Mouse (Mus musculus) midbrain, postnatal 0 days (tissue): ENCODE measurements around the gene Secisbp2. TPM values are rescaled to one million over a fixed set of nuclear protein-coding genes. Genes with fewer than 3 reads are reported as not detected.

ENCODE experiments used
- ATAC-seq: fragments of 200-750 bp; cut with Nextera tagmentation; 2 replicates; pipeline ENCODE4 v1.8.0; 2017; ENCODE audit warnings: moderate number of reproducible peaks, mild to moderate bottlenecking, moderate TSS enrichment, moderate library complexity; ENCODE audit not compliant: low FRiP score
- DNase-seq: peaks from one replicate; pipeline ENCODE4 v3.0.0-alpha.2; 2015; ENCODE audit warnings: low spot score
- H3K27ac ChIP-seq: fragments of 300-500 bp; sonication (generic); 2 replicates; pipeline ENCODE4 v1.5.1; 2014; ENCODE audit warnings: low read depth, mild to moderate bottlenecking, low read length, mixed read lengths
- H3K27me3 ChIP-seq: fragments of 300-500 bp; sonication (generic); 2 replicates; pipeline ENCODE4 v1.6.1; 2014; ENCODE audit warnings: low read length, control low read depth, mixed read lengths; ENCODE audit not compliant: insufficient read depth
- H3K36me3 ChIP-seq: fragments of 300-500 bp; sonication (generic); 2 replicates; pipeline ENCODE4 v1.6.1; 2014; ENCODE audit warnings: low read length, control low read depth, mixed read lengths; ENCODE audit not compliant: insufficient read depth
- H3K4me1 ChIP-seq: fragments of 300-500 bp; sonication (generic); 2 replicates; pipeline ENCODE4 v1.6.1; 2014; ENCODE audit warnings: mild to moderate bottlenecking, control low read depth, antibody characterized with exemption, low read length, mixed read lengths; ENCODE audit not compliant: insufficient read depth
- H3K4me2 ChIP-seq: fragments of 300-500 bp; sonication (generic); 2 replicates; pipeline ENCODE4 v1.6.1; 2014; ENCODE audit warnings: low read depth, mild to moderate bottlenecking, low read length, mixed read lengths; ENCODE audit not compliant: poor library complexity, severe bottlenecking
- H3K4me3 ChIP-seq: fragments of 300-500 bp; sonication (generic); 2 replicates; pipeline ENCODE4 v1.5.1; 2014; ENCODE audit warnings: low read depth, mild to moderate bottlenecking, low read length, moderate library complexity
- H3K9ac ChIP-seq: fragments of 300-500 bp; sonication (generic); replicated peaks from 2 replicates; pipeline ENCODE4 v1.6.1; 2014; ENCODE audit warnings: mild to moderate bottlenecking, low read length, moderate library complexity, mixed read lengths; ENCODE audit not compliant: poor library complexity, severe bottlenecking
- H3K9me3 ChIP-seq: fragments of 300-500 bp; sonication (generic); 2 replicates; pipeline ENCODE4 v1.6.1; 2016; ENCODE audit warnings: low read length, control low read depth
- CTCF ChIP-seq: IDR thresholded peaks from 2 replicates; pipeline ENCODE4 v1.5.1; 2016; ENCODE audit warnings: antibody characterized with exemption, mild to moderate bottlenecking
- WGBS: fragments of 180-500 bp; shearing (Covaris S2); extraction: QIAGEN DNeasy Blood & Tissue Kit; methylation state at CpG from one replicate; pipeline ENCODE4 v1.1.7; 2014; 5-methylcytosine and 5-hydroxymethylcytosine counted together
- polyA plus RNA-seq: library from polyadenylated mRNA; unstranded; fragments of >200 nt; fragmentation: Nextera tagmentation; extraction: Ambion mirVana; gene quantifications from 2 replicates; pipeline ENCODE4 v1.2.1, GENCODE M21; 2015
- total RNA-seq: library from RNA; depleted of rRNA; stranded (reverse); fragments of >200 nt; gene quantifications from 2 replicates; pipeline ENCODE4 v1.2.3, GENCODE M21; 2014

Gene Secisbp2
- total and polyA plus RNA-seq, 2 experiments from 2014 or later = 15.2 to 19.4 TPM

DNA sequence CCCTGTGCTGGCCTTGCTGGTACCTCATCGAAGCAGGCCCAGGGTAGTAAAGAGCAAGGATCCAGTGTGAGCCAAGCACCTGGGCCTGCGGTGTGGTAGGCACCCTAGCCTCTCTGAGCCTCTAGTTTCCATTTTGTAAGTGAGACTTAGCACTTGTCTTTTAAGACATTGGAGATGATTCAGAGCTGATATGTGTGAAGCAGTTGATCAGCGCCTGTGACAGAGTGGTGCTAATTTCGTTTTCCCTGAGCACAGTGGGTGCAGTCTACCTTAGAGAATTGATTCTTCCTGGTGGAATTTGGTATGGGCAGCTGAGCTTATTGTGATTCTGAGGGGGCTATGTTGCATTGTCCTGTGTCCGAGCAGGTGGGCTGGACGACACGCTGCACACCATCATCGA lies 30.1 kb downstream of the Secisbp2 start:
- Histone ChIP-seq H3K4me2 (no peak overlapping the region), H3K4me3 (no peak overlapping the region), H3K9ac (no peak overlapping the region), H3K4me1 (no peaks in the 10 kb centered on the region), H3K36me3 (peaks cover 79% of the 10 kb centered on the region), H3K27me3 (no peaks in the 10 kb centered on the region), H3K9me3 (no peaks in the 10 kb centered on the region), H3K27ac (no peak overlapping the region)
- no peak for TF ChIP-seq CTCF
- ATAC-seq (no peak), DNase-seq (no peak)
- 94% methylated on average over 8 of the region's 8 CpGs for WGBS

DNA sequence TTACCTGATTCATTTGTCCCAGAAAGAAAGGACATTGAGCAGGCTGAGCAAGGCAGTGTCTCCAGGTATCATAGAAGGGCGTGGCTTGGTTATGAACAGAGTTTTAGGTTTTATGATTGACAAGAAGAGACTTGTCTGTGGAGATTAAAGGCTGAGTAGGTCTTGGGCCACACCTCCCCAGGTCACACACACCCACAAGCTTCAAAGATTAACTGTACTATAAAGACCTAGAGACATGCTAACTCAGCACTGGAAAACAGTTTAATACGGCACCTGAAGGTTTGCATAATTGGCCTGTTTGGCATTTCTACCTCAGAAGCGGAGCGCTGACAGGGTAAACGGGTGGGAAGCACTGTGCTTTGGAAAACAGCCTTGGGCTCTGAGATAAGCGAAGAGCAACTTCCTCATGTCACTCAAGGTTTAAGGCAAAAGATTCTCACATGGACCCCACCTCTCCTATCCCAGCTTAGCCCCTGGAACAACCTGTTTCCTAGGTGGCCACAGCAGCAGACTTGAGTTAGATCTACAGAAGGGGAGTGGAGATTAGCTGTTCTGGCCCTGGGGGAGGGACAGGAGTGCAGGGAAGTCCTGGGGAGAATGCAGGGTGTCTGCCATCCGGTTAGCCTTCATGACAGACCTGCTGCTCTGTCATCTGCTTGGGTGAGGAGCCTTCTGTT lies 33.9 kb downstream of the Secisbp2 start:
- no peaks in the 10 kb centered on the region for H3K9me3 ChIP-seq
- no peak for TF ChIP-seq CTCF
- H3K4me2 ChIP-seq = no peak overlapping the region
- DNase-seq (no peak), ATAC-seq (no peak)
- WGBS = 87% methylated on average over 7 of the region's 7 CpGs
- no peak overlapping the region for H3K9ac ChIP-seq
- no peaks in the 10 kb centered on the region for H3K27me3 ChIP-seq
- no peak overlapping the region for H3K27ac ChIP-seq
- H3K4me3 ChIP-seq = no peak overlapping the region
- H3K36me3 ChIP-seq = peaks cover 62% of the 10 kb centered on the region
- no peaks in the 10 kb centered on the region for H3K4me1 ChIP-seq

DNA sequence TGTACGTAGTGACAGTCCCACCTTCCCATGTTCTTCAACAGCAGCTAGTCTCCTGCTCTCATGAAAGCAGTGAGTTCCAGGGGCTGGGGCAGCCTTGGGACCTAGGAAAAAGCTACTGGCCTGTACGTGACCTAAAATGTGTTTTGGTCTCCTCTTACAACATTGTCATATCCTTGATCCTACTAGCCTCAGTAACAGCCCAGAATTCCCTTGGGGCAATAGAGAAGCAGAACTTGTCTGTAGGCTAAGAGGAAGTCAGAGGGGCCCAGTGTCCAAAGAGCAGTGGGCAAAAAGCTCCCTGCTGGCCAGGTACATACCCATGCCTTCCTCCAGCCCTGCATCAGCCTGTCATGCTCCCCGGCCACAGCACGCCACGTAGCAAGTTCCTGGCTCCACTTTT lies 35.5 kb downstream of the Secisbp2 start:
- H3K36me3 ChIP-seq = peaks cover 47% of the 10 kb centered on the region
- no peaks in the 10 kb centered on the region for H3K27me3 ChIP-seq
- no peaks in the 10 kb centered on the region for H3K9me3 ChIP-seq
- H3K9ac ChIP-seq = no peak overlapping the region
- WGBS = 95% methylated on average over 5 of the region's 5 CpGs
- TF ChIP-seq CTCF = no peak
- H3K4me2 ChIP-seq = no peak overlapping the region
- DNase-seq (no peak), ATAC-seq (no peak)
- no peak overlapping the region for H3K4me3 ChIP-seq
- no peak overlapping the region for H3K27ac ChIP-seq
- no peaks in the 10 kb centered on the region for H3K4me1 ChIP-seq

DNA sequence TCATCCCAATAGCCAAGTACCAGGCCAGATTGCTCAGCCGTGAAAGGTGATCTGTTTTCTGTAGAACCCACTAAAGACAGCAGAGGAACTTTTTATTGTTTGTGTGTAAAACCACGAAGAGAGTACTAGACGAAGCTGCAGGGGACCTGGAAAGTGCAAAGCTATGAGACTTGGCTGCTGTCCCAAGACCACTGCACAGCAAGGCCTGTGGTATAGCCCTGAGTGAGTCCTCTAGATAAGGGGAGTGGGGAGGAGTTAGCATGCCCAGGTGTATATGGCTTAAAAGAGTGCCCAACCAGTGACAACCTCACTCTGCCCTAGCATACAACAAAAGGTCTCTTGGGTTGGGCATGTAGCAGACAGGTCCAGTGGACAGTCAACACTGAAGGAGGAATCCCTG lies 37.2 kb downstream of the Secisbp2 start:
- Histone ChIP-seq H3K27me3 (no peaks in the 10 kb centered on the region), H3K9ac (no peak overlapping the region), H3K4me3 (no peak overlapping the region), H3K36me3 (peaks cover 32% of the 10 kb centered on the region), H3K4me1 (no peaks in the 10 kb centered on the region), H3K9me3 (no peaks in the 10 kb centered on the region), H3K4me2 (no peak overlapping the region), H3K27ac (no peak overlapping the region)
- ATAC-seq (no peak), DNase-seq (no peak)
- 31% methylated on average over 3 of the region's 3 CpGs for WGBS
- no peak for TF ChIP-seq CTCF

DNA sequence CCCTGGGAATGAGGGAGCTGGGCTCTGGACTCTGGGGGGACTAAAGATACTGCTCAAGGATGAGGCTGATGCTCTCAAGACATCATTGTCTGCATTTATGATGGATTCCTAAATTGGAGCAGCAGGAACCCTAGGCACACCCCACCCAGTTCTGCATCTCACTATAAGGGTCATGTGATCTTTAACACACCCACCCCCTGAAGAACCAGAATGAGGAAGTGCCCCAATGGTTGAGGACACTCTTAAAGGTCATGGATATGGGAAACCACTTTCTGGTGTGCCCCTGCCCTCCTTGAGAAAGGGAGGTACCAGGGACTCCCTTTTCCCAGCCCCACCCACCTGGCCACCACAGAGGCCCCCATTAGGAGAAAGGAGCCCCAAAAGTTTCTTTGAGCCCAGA lies 45.0 kb downstream of the Secisbp2 start:
- ATAC-seq = no peak
- no peak overlapping the region for H3K9ac ChIP-seq
- peaks cover 23% of the 10 kb centered on the region for H3K36me3 ChIP-seq
- no peak overlapping the region for H3K4me3 ChIP-seq
- TF ChIP-seq CTCF = no peak
- no peaks in the 10 kb centered on the region for H3K9me3 ChIP-seq
- H3K27me3 ChIP-seq = no peaks in the 10 kb centered on the region
- DNase-seq = no peak
- no peak overlapping the region for H3K4me2 ChIP-seq
- no peak overlapping the region for H3K27ac ChIP-seq
- no peaks in the 10 kb centered on the region for H3K4me1 ChIP-seq

DNA sequence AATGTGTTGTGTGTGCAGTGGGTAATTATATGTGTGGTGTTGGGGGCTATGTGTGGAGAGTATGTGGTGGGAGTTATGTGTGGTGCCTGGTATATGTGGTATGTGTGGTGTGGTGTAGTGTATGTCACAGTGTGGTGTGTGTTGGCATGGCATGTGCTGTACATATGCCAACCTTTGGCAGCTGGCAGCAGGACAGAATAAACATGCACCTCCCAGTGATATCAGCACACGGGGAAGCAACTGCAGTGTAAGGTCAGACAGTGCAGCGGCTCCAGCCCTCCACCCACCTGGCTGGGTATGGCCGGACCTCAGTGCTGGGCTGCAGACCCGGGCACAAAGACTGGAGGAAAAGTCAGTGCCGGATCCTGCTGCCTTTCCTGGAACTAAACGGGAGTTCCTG lies 46.0 kb downstream of the Secisbp2 start:
- TF ChIP-seq CTCF = no peak
- Histone ChIP-seq H3K27ac (no peak overlapping the region), H3K9me3 (no peaks in the 10 kb centered on the region), H3K27me3 (no peaks in the 10 kb centered on the region), H3K4me3 (no peak overlapping the region), H3K4me2 (no peak overlapping the region), H3K9ac (no peak overlapping the region), H3K36me3 (peaks cover 27% of the 10 kb centered on the region), H3K4me1 (no peaks in the 10 kb centered on the region)
- DNase-seq (no peak), ATAC-seq (no peak)
- 85% methylated on average over 6 of the region's 6 CpGs for WGBS
